11 mouse cellular contexts compared by ENCODE assay signal in genomic region chr1:105685501-105685900, GRCm38 (mm10).
"Had no signal": no experiment of that assay in that cellular context is flagged by ENCODE, and none has a peak within 500 bp of the region (broad histone marks: within the 10 kb centered on the region; RNA-seq: fewer than 3 reads in every experiment).

No protein-coding gene starts in this region.

- ATAC-seq: liver, postnatal 0 days; lung, postnatal 0 days; midbrain, embryonic 13.5 days; midbrain, embryonic 15.5 days had no signal

- DNase-seq: liver, postnatal 0 days; lung, adult 2 months; lung, postnatal 14 days; lung, postnatal 36 days; right cerebral cortex, postnatal 14 days; thymus, adult 18-20 months; thymus, postnatal 14 days; thymus, postnatal 36 days had no signal
